Mouse (Mus musculus) liver, embryonic 11.5 days (tissue): ENCODE results near the gene Ndufv2. TPM values are rescaled to one million over a fixed set of nuclear protein-coding genes. Genes with fewer than 3 reads are reported as not detected.
"Not testable (repeated sequence)": the region's sequence is repeated elsewhere in the genome, so short reads cannot be mapped to it uniquely, and the experiment has no call there.

ENCODE experiments used
- ATAC-seq: fragments of 200-750 bp; cut with Nextera tagmentation; replicated peaks from 2 replicates; pipeline ENCODE4 v1.8.0; 2017; ENCODE audit warnings: moderate number of reproducible peaks, mild to moderate bottlenecking, moderate TSS enrichment, moderate library complexity; ENCODE audit not compliant: low FRiP score
- DNase-seq: peaks from one replicate; pipeline ENCODE4 v3.0.0-alpha.2; 2017; ENCODE audit warnings: low spot score
- H3K27ac ChIP-seq: fragments of 300-500 bp; sonication (generic); 2 replicates; pipeline ENCODE4 v1.5.1; 2014; ENCODE audit warnings: mild to moderate bottlenecking, low read depth, low read length, control low read depth
- H3K27me3 ChIP-seq: fragments of 300-500 bp; sonication (generic); replicated peaks from 2 replicates; pipeline ENCODE4 v1.6.1; 2014; ENCODE audit warnings: low read length, mixed read lengths; ENCODE audit not compliant: control insufficient read depth, insufficient read depth
- H3K36me3 ChIP-seq: fragments of 300-500 bp; sonication (generic); 2 replicates; pipeline ENCODE4 v1.6.1; 2014; ENCODE audit warnings: mild to moderate bottlenecking, low read length, moderate library complexity, mixed read lengths; ENCODE audit not compliant: control insufficient read depth, insufficient read depth
- H3K4me1 ChIP-seq: fragments of 300-500 bp; sonication (generic); replicated peaks from 2 replicates; pipeline ENCODE4 v1.6.1; 2014; ENCODE audit warnings: low read length, mixed read lengths; ENCODE audit not compliant: control insufficient read depth, insufficient read depth
- H3K4me2 ChIP-seq: fragments of 300-500 bp; sonication (generic); 2 replicates; pipeline ENCODE4 v1.6.1; 2014; ENCODE audit warnings: mild to moderate bottlenecking, control low read depth, moderate library complexity
- H3K4me3 ChIP-seq: fragments of 300-500 bp; sonication (generic); 2 replicates; pipeline ENCODE4 v1.5.1; 2014; ENCODE audit warnings: low read depth, low read length, control low read depth
- H3K9ac ChIP-seq: fragments of 300-500 bp; sonication (generic); 2 replicates; pipeline ENCODE4 v1.6.1; 2014; ENCODE audit warnings: low read depth, low read length, control low read depth
- H3K9me3 ChIP-seq: fragments of 300-500 bp; sonication (generic); 2 replicates; pipeline ENCODE4 v1.6.1; 2016; ENCODE audit warnings: low read length, inconsistent platforms, mixed read lengths; ENCODE audit not compliant: control insufficient read depth
- WGBS: fragments of 180-500 bp; shearing (Covaris S2); extraction: QIAGEN DNeasy Blood & Tissue Kit; methylation state at CpG from one replicate; pipeline ENCODE4 v1.1.7; 2014; 5-methylcytosine and 5-hydroxymethylcytosine counted together
- polyA plus RNA-seq: library from polyadenylated mRNA; unstranded; fragments of >200 nt; fragmentation: Nextera tagmentation; extraction: Ambion mirVana; gene quantifications from 2 replicates; pipeline ENCODE4 v1.2.1, GENCODE M21; 2014

Ndufv2 gene
- polyA plus RNA-seq, 1 experiment from 2014 or later, result 352 TPM

DNA sequence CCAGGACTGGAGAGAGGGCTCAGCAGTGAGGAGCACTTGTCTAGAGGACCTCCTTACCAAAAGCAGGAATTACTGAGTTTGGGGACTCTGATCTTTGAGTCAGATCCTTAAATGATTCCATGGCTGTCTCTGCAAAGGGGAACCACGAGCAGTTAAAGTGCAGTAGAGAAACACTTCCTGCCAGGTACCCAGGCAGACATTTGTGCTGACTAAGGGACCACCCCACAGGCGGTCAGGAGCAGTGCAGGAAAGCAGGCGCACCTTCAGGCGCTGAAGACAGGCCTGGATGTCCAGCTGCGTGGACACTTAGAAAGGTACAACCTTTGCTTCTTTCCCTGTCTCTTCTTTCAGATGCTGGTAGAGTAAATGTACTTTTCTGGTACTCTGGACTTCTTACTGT is 53.2 kb downstream of the Ndufv2 start:
- H3K9me3 ChIP-seq, result no peaks in the 10 kb centered on the region
- H3K36me3 ChIP-seq, result no peaks in the 10 kb centered on the region
- no peak overlapping the region for H3K27ac ChIP-seq
- H3K9ac ChIP-seq, result no peak overlapping the region
- DNase-seq (no peak), ATAC-seq (no peak)
- 66% methylated on average over 5 of the region's 5 CpGs for WGBS
- no peak overlapping the region for H3K4me3 ChIP-seq
- peaks cover 4% of the 10 kb centered on the region; the same call in 1 of the 2 replicates for H3K4me1 ChIP-seq
- H3K4me2 ChIP-seq, result no peak overlapping the region
- H3K27me3 ChIP-seq, result no peaks in the 10 kb centered on the region

DNA sequence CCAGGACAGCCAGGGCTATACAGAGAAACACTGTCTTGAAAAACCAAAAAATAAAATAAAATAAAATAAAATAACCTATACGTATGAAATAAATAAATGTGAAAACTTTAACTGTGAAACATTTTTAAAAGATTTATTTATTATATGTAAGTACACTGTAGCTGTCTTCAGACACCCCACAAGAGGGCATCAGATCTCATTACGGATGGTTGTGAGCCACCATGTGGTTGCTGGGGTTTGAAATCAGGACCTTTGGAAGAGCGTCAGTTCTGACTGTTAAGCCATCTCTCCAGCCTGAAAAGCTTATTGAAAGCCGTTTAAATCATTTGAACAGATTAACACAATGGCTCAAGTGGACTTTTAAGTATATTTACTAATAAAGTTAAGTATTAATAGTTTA is 57.7 kb downstream of the Ndufv2 start:
- not testable (repeated sequence) for H3K9ac ChIP-seq, H3K36me3 ChIP-seq, H3K4me2 ChIP-seq, ATAC-seq, H3K4me3 ChIP-seq, H3K9me3 ChIP-seq, H3K4me1 ChIP-seq, DNase-seq, H3K27ac ChIP-seq, H3K27me3 ChIP-seq
- 81% methylated on average over 4 of the region's 4 CpGs for whole genome bisulfite sequencing

DNA sequence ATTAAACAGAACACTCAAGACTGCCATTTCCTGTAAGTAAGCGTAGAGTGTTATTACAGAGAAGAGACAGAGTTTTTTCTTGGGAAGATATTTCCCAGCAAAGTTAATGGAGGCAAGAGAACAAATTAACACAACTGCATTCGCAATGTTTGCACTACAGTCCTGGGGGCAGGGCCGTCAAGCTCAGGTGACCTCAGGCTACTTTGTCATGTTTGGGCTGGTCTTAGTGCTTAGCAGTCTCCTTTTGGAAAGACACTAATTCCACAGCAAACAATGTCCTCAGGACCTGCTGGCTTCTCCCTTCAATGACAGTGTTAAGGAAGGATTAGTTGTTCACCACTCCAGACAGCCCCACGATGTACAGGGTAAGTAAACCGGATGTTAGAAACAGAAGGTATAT is 60.3 kb downstream of the Ndufv2 start:
- Histone ChIP-seq H3K4me2 (no peak overlapping the region), H3K4me1 (no peaks in the 10 kb centered on the region), H3K27ac (no peak overlapping the region), H3K9me3 (no peaks in the 10 kb centered on the region), H3K27me3 (no peaks in the 10 kb centered on the region), H3K4me3 (no peak overlapping the region), H3K9ac (no peak overlapping the region), H3K36me3 (no peaks in the 10 kb centered on the region)
- DNase-seq (no peak), ATAC-seq (no peak)
- WGBS, result 77% methylated on average over 5 of the region's 5 CpGs

DNA sequence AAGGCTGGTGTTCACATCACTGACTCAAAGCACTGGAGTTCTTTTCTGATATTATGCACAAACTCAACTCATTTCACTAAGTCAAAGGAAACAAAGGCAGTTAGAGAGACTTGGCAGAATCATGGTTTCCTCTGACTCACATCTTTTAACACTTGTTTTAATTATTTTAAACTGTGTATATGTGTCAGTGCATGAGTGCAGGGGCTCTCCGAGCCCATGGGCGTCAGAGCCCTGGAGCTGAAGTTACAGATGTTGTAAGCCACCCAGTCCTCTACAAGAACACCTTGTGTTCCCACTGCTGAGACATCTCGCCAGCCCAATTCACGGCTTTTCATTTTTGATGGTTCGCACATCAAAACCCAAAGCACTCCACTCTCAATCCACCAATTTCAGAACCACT is 68.1 kb downstream of the Ndufv2 start:
- H3K36me3 ChIP-seq, result no peaks in the 10 kb centered on the region
- ATAC-seq (no peak), DNase-seq (no peak)
- WGBS, result 90% methylated on average over 5 of the region's 5 CpGs
- H3K4me2 ChIP-seq, result no peak overlapping the region
- no peaks in the 10 kb centered on the region for H3K4me1 ChIP-seq
- H3K4me3 ChIP-seq, result no peak overlapping the region
- no peaks in the 10 kb centered on the region for H3K9me3 ChIP-seq
- no peaks in the 10 kb centered on the region for H3K27me3 ChIP-seq
- H3K27ac ChIP-seq, result no peak overlapping the region
- no peak overlapping the region for H3K9ac ChIP-seq

DNA sequence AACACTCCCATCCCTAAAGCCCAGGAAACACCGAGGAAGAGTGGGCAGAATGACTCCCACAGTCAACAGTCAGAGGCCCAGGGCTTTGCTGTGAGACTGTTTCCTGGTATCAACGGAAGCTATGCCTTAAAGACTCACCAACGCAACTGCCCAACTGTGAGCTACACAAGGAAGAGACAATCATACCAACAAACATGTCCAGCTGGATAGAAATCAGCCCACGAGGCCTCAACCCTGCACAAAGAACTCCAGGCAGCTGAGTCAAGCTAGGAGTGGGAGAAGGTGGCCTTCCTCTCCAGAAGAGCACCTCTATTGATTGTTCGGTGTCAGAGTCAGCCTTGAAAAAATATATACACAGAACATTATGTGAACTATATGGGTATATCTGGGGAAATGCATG is 69.4 kb downstream of the Ndufv2 start:
- DNase-seq (no peak), ATAC-seq (no peak)
- Histone ChIP-seq H3K27ac (no peak overlapping the region), H3K4me1 (no peaks in the 10 kb centered on the region), H3K9me3 (no peaks in the 10 kb centered on the region), H3K4me3 (no peak overlapping the region), H3K27me3 (no peaks in the 10 kb centered on the region), H3K36me3 (no peaks in the 10 kb centered on the region; the same call in 1 of the 2 replicates), H3K4me2 (no peak overlapping the region), H3K9ac (no peak overlapping the region)
- 81% methylated on average over 5 of the region's 5 CpGs for WGBS

Other genes starting within 250 kb of the Ndufv2 start
- 48.7 and 55.2 TPM in 2 replicates for gene Ralbp1, start 215.8 kb downstream of the Ndufv2 start, polyA plus RNA-seq
- gene Twsg1, start 150.3 kb downstream of the Ndufv2 start, polyA plus RNA-seq, result 47.3 and 48.4 TPM in 2 replicates
- gene Ankrd12, start 24.5 kb downstream of the Ndufv2 start, polyA plus RNA-seq, result 12.5 and 15.3 TPM in 2 replicates
- 31.5 and 33.3 TPM in 2 replicates for gene Washc1, start 10.0 kb upstream of the Ndufv2 start, polyA plus RNA-seq
- gene Ddx11, start 22.0 kb upstream of the Ndufv2 start, polyA plus RNA-seq, result 23.9 and 24.1 TPM in 2 replicates